Mouse (Mus musculus) frontal cortex, postnatal 10 days (tissue): ENCODE results near the gene Fam83g.
"Not testable (repeated sequence)": the region's sequence is repeated elsewhere in the genome, so short reads cannot be mapped to it uniquely, and the experiment has no call there.

Experiments used
- DNase-seq, 2 experiments: peaks; one replicate each; pipeline ENCODE4 v3.0.0; 2022; ENCODE audit warnings: low spot score in 2 of 2, mixed read lengths in 1 of 2

The Fam83g gene

DNA sequence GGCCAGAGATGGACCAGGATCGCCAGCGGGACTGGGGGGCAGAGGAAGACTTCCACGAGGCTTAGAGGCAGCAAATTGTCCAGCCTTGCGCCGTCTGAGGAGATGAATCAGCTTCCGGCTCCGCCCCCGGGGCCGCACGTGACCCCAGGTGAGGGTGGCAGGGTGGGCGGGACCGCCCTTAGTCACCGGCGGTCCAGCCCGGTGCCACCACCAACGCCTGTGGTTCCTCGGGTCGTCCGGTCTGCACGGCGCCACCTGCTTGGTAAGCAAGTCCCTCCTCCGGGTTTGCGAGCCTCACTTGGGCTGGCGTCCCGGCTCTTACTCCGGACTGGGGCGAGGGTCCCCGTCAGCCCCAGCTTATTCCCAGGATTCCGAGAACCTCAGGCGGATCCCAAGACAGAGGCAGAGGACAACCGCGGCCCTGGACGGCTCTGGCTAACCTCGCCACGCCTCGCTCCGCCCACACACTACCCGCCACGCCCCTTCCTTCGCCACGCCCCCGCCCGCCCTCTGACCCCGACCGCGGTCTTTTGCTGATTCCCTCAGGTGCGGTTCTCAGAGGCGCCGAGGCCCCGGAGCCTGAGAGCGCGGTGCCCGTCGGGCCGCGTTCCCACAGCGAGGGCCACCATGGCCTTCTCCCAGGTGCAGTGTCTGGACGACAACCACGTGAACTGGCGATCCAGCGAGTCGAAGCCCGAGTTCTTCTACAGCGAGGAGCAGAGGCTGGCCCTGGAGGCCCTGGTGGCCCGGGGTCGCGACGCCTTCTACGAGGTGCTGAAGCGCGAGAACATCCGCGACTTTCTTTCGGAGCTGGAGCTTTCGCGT, at the start of gene Fam83g:
TSS of gene Fam83g (plus strand) at position 185 of the 825 bp plus-strand sequence.
- no peak for DNase-seq

DNA sequence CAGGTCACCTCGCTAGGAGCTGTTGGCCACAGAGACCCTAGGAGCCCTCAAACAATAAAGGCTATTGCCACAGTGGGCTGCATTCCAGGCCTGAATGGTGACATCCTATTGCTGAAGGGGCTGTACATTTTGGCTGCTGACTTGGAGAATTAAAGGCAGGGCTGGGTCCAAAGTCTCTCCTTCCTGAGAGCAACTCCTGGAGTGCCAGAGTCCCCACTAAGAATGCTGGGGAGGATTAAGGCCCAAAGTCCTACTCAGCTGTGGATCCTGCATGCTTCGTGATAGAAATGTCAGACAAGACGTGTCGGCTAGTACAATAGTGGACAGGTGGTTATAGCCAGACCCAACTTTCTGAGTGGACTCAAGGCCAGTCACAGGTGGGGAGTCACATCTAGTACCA, 47.6 kb upstream of the Fam83g start:
- DNase-seq = not testable (repeated sequence)

DNA sequence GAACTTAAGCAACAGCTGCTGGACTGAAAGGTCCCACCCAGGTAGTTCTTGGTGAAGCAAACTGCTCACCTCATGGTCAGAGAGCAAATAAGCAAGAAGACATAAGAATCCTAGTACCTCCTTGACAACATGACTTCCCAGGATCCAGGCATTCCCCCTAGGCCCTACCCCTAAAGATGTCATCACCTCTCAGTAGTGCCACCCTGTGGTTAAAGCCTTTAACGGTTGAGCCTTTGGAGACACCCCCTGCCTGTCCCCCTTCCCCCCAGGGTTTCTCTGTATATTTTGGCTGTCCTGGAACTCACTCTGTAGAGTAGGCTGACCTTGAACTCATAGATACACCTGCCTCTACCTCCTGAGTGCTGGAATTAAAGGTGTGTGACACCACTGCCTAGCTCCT, 46.5 kb upstream of the Fam83g start:
- no peak for DNase-seq

DNA sequence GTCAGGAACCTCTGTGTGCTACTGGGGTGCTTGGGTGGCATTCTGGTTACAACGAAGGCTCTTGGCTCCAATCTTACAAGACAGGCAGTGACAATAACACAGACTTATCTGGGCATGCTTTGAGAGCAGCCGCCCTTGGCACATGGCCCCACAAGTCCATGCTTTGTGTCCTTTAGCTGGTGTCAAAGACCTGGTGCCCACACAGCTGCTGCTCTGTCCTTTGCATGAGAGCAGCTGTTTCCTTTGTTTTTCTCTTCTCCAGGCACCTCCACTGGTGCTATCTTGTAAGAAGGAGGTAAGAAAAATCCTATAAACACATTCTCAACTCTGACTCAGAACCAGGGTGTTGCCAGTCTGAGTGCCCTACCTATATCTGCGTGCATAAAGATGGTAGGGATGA, 46.0 kb upstream of the Fam83g start:
- no peak for DNase-seq

DNA sequence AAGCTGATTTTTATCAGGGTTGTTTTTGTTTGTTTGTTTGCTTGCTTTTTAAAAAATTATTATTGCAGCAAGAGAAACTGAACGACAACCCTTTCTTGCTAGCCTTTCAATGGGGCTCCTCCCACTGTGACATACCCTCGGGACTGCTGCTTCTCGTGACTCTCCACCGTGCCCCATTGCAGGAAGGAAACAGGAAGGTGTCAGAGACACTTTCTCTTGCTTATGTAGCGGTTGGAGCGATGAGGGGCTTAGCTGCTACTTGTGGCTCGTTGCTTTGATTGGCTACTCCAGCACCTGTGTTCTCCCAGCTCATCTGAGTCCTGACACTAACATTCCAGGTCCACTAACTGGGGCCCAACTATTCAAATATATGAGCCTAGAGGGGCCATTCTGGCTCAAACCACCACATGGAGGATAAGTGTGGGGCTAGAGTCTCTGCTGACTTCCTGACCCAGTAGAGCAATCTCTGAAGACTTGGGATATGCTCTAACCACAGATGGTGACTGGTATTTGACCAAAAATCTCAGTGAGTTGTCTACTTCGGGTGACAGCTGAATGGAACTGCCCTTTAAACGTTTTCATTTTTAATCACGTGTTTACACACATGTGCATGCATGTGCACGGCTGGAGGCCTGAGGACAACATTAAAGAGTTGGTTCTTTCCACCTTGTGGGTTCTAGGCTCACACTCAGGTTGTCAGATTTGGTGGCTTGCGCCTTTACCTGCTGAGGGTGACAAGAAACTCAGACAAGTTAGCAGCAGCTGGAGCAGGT, 44.9 kb upstream of the Fam83g start:
- DNase-seq = no peak

DNA sequence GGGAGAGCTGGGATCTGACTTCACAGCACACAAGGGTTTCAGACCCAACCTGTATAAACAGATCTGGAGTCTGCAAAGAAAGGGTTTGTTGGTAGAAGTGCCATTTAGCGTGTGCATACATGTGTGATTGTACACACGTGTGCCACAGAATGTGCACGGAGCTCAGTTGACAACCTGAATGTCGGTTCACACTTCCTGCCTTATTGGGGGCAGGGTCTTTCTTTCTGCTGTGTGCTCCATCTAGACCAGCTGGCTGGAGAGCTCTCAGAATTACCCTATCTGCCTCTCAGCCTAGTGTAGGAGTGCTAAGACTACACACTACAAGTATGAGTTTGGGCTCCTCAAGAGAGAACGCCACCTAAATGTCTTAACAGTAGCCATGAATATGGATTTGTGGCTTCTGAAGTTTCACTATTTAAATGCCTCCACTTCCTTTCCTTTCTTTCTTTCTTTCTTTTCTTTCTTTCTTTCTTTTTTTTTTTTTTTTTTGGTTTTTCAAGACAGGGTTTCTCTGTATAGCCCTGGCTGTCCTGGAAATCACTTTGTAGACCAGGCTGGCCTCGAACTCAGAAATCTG, 44.2 kb upstream of the Fam83g start:
- no peak for DNase-seq

DNA sequence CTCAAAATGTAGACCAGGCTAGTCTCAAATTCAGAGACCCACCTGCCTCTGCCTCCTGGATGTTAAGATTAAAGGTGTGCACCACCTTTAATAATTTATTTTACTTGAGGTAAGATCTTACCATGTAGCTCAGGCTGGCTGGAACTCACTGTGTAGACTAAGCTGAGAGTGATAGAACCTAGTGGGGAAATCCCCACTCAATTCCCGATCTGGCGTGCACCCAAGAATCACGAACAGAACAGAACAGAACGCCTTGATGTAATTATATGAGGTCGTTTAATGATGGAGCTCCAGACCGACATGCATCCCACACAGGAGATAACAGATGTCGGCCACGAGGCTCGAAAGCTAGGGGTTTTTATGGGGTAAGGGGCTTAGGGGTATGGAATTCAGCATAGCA, 43.3 kb upstream of the Fam83g start:
- not testable (repeated sequence) for DNase-seq

DNA sequence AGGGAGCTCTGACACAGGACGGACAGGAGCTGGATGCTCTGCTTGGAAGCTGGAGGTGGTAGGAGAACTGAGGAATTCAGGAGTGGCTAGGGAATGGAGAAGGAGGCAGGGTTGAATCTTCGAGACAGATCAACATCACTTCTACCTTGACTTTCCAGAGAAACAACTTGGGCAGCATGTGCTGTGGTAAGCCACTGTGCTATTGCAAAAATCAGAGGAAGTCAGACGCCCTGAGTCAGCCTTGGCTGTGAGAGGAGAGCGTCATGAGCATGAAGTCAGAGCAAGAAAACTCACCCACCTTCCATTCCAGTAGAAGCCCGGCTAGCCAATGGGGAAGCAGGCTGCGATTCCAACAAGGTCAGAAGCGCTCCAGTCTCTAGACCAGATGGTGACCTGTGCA, 41.8 kb upstream of the Fam83g start:
- DNase-seq = no peak

DNA sequence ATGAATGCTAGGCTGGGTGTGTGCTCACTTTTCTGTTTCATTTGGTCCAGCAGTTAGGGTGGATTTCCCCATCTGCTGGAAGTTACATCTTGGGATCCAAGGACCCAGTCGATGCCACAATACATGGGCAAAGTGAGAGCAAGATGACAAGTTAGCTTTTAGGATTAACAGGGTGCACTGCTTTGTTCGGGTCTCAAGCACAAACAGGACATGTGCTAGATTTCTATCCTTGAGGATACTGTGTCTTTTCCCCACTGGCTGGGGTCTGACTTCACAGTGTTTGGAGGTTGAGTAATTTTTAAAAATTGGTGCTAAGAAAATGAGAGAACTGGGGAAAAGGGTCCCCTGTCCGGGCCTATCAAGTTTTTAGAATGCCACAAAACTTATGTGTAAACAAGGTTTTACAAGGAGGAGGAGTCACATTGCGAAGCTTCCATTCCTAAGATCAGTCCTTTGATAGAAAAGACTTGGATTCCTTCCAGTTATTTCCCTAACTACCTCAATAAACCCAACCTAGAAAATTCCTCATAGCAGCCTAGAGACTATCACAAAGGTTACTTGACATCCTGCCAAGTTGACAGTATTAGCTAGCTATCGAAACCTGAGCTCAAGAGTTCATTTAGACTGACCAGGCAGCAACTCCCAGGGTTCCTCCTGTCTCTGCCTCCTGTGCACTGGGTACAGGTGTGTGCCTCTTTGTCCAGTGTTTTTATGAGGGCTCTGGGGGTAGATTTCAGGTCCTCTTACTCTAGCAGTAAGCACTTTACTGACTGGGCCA, 40.5 kb upstream of the Fam83g start:
- DNase-seq = no peak

DNA sequence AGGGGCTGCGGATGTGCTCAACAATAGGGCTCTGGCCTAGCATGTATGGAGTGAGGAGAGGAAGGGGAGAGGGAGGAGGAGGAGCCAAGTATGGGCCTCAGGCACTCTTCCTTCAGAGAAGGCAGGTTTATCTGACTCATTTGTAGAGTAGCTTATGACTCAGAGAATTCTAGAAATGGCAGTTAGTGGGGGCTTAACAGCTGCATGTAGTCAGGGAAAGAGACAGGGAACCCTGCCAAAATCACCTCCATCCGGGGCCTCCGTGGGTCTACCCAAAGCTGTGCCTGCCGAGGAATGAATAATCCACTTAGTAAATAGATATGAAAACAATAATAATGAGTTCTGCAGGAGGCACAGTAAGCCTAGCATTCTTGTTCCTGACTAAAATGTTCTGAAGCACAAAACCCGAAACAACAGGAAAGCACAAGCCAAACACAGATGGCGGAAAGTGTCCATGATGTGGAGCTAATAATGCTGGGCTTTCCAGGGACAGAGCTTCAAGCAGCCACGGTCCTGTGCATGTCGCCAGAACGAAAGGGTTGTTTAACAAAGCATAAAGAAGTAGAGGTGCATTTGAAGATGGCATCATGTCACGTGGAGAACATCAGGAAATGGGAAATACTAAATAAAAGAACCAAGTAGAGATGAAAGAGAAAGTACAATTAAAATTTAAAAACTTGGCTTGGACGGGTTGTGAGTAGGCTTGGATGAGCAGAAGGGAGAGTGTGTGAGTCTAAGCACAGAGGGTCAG, 39.1 kb upstream of the Fam83g start:
- DNase-seq = peak in 1 of 2 experiments; percentile 17

DNA sequence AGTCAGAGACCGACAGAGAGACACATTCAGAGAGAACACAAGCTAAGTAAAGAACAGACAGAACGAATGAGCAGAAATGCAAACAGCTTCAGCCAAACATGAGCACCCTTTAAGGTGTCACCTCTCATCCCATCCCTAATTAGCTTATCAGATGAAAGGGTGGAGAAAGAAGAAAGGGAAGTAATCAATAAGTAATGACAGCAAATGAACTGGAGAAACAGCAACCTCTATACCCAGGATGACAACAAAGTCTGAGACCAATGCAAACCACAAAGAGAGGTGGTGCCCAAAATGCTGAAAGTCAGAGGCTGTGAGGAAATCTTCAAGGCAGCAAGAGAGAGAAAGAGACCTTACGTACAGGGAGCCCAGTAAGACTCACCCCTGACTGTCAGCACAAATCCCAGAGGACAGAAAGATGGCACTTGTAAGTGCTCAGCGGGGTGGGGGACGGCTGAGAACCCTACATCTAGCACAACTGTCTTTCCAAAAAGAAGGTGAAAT, 38.5 kb upstream of the Fam83g start:
- no peak for DNase-seq

DNA sequence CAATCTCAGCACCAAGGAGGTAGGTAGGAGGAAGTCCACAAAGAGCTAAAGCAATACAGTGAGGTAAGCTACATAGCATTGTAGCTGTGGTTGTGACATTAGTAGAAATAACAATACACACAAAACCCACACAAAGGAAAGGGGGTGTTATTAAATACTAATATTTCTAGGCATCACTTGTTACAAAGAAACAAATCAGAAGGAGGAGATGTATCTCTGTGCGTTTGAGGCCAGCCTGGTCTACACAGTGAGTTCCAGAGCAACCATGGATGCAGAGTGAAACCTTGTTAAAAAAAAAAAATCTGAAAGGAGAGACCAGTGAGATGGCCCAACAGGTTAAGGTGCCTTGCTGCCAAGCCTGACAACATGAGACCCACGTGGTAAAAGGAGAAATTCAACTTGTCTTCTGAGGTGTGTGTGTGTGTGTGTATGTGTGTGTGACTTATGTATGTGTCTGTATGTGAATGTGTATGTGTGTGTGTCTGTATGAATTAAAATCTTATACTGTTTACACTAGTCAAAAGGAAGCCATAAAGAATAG, 37.3 kb upstream of the Fam83g start:
- DNase-seq = no peak

DNA sequence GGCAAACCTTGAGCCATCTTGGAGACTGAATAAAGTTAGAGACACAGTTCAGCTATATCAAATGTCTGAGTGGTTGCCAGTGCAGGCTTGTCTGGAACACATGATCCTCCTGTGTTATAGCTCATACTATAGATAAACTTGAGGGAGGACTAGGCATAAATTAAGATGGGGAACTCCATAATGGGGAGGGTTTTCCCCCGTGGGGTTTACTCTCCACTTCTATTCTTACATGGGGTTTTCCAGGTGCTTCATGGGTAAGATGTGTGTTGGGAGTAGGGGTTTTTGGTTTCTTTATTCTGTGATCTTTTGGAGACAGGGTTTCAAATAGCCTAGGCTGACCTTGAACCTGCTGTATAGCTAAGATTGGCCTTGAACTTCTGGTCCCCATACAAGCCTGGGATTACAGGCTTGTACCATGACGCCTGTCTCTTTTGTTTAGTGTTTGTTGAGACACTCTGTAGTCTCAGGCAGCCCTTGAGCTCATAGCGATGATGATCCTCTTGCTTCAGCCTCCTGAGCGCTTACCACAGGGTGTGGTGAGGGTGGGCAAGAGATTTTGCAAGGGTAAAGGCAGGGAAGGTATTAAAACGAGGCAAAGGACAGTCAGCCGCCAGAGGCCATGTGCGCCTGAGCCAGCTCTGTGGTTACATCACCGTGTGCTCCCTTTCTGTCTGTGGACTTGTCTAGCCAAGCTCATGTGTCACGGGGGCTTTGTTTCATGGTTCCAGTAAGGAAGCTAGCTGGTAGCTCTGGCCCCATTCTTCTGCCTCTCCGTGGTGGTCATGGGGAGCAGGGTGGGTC, 36.6 kb upstream of the Fam83g start:
- no peak for DNase-seq

DNA sequence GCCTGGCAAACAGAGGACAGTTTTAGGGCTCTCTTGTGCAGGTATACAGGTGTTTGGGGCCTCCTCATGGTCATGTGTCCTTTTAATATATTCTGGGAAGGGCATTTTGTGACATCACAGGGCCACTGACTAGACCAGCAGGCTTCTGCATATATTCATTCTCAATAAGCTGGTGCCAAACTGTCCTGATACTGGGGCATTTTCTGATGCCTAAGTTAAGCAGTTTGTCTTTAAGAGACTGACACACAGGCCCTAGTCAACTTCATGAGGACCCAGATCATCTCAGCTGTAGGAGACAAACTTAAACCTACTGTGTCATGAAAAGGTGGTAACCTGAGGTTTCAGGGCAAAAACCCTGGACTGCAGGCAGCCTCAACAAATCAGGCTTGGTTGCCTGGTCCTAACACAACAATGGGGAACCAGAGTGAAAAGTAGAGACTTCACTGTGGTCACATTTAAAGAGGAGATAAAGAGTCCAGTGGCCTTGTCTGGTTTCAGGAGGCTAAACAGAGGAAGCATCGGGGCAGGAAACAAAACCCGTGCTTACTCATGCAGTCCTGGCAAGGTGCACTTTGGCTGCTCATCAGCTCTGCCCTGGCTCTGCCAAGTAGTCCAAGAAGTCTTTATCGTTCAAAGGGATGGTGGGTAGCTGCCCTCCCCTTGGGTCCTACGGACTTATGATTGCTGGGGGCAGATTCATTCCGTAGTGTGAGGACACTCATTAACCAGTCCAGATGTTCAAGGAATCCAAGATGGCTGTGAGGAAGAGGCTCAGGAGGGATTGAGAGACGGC, 35.7 kb upstream of the Fam83g start:
- no peak for DNase-seq

DNA sequence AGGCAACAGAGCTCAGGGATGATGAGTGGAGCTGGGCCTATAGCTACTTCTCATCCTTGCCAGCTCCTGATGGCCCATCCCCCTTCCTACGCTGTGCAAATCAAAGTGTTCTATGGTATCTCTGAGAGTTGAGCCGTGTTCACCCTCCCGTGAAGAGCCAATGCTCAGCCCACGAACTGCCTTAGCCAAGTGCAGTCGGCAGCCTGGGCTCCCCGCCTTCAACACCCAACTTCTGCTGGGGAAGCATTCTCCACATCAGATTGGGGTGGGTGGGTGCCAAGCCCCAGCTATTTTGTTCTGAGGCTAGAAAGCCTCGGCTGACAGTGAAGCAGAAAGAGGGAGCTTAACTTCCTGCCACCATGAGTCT, 35.2 kb upstream of the Fam83g start:
- DNase-seq = peak; percentile 20 to 42

DNA sequence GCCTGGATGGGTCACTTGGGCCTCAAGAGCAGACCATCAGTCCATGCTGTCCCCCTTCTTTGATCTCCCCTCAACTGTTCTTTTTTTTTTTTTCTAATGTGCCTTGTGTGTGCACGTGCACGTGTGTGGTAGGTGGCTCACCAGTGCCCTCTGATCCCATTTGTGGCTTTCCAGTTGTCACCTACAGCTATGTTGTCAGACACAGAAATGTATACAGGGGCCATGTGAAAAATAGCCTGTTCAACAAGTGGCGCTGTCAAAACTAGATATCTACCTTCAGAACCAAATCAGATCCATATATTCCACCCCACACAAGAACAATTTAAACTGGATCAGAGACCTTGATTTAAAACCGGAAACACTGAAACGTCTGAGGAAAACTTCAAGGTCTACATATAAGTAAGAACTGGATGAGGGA, 34.7 kb upstream of the Fam83g start:
- DNase-seq = no peak

DNA sequence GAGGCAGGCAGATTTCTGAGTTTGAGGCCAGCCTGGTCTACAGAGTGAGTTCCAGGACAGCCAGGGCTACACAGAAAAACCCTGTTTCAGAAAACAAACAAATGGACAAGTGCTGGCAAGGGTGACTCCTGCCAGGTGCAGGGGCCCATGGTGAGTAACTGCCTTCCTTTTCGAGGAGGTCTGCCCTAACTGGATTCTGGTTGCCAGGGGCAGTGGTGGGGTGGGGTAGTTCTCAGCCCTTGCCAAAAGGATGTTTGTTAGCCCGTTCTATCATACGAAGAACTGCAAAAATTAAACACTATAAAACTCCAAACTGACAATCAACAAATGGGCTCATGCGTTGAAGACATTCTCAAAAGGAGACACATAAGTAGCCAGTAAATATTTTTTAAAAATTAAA, 34.3 kb upstream of the Fam83g start:
- DNase-seq = no peak

DNA sequence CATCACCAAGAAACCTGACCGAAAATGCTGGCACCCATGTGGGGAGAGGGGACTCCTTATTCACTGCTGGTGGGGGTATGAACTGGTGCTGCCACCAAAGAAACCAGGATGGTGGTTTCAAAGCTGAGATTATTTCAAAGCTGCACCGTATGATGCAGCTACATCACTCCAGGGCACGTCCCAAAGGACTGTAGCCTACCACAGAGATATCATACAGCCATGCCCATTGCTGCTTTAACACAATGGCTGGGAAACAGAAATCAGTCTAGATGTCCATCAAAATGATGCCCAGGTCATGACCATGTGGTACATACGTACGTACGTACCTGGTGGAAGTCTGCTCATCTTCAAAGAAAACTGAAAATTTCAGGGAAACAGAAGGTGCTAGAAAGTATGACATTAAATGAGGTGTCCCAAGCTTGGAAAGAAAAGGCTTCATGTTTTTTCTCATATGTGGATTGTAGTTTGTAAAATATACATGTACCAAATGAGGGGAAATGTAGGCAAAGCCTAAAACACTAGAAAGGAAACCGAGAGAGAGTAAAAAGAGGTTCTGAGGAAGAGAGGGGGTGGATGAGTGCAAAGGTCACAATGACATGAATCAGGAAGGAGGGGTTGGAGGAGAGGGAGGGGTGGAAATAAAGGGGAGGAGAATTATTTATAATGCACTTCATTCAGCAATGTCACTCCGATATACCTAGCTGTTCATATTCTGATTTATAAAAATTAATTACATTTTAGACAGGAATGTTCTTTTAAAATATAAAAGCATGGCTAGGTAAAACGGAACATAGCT, 33.2 kb upstream of the Fam83g start:
- DNase-seq = no peak
